Mouse (Mus musculus) hindbrain, embryonic 14.5 days (tissue): ENCODE results near the gene Cfap100. TPM values are rescaled to one million over a fixed set of nuclear protein-coding genes. Genes with fewer than 3 reads are reported as not detected.
A peak's percentile ranks its signal among the peaks of the same experiment; 100 is the strongest.

Source experiments
- ATAC-seq: fragments of 200-750 bp; cut with Nextera tagmentation; 2 replicates; pipeline ENCODE4 v1.8.0; 2017; ENCODE audit warnings: moderate number of reproducible peaks, mild to moderate bottlenecking, moderate TSS enrichment, moderate library complexity; ENCODE audit not compliant: low FRiP score
- DNase-seq: peaks from one replicate; pipeline ENCODE4 v3.0.0-alpha.2; 2015; ENCODE audit warnings: low spot score
- H3K27ac ChIP-seq: fragments of 300-500 bp; sonication (generic); 2 replicates; pipeline ENCODE4 v1.5.1; 2014; ENCODE audit warnings: mild to moderate bottlenecking, moderate library complexity
- H3K27me3 ChIP-seq: fragments of 300-500 bp; sonication (generic); 2 replicates; pipeline ENCODE4 v1.6.1; 2014; ENCODE audit warnings: mild to moderate bottlenecking, low read length, mixed read lengths; ENCODE audit not compliant: control insufficient read depth, insufficient read depth
- H3K36me3 ChIP-seq: fragments of 300-500 bp; sonication (generic); replicated peaks from 2 replicates; pipeline ENCODE4 v1.6.1; 2014; ENCODE audit not compliant: control insufficient read depth, insufficient read depth
- H3K4me1 ChIP-seq: fragments of 300-500 bp; sonication (generic); replicated peaks from 2 replicates; pipeline ENCODE4 v1.6.1; 2014; ENCODE audit warnings: antibody characterized with exemption, low read length, mixed read lengths; ENCODE audit not compliant: control insufficient read depth, insufficient read depth
- H3K4me2 ChIP-seq: fragments of 300-500 bp; sonication (generic); replicated peaks from 2 replicates; pipeline ENCODE4 v1.6.1; 2014; ENCODE audit warnings: mild to moderate bottlenecking, moderate library complexity
- H3K4me3 ChIP-seq: fragments of 300-500 bp; sonication (generic); replicated peaks from 2 replicates; pipeline ENCODE4 v1.5.1; 2014; ENCODE audit warnings: mild to moderate bottlenecking, low read length
- H3K9ac ChIP-seq: fragments of 300-500 bp; sonication (generic); 2 replicates; pipeline ENCODE4 v1.6.1; 2014
- H3K9me3 ChIP-seq: fragments of 300-500 bp; sonication (generic); 2 replicates; pipeline ENCODE4 v1.6.1; 2016; ENCODE audit warnings: low read length; ENCODE audit not compliant: control insufficient read depth
- WGBS: fragments of 180-500 bp; shearing (Covaris S2); extraction: QIAGEN DNeasy Blood & Tissue Kit; methylation state at CpG from one replicate; pipeline ENCODE4 v1.1.7; 2014; 5-methylcytosine and 5-hydroxymethylcytosine counted together
- polyA plus RNA-seq: library from polyadenylated mRNA; unstranded; fragments of >200 nt; fragmentation: Nextera tagmentation; extraction: Ambion mirVana; gene quantifications from 2 replicates; pipeline ENCODE4 v1.2.1, GENCODE M21; 2014

The Cfap100 gene
- 5.6 and 5.7 TPM in 2 replicates for polyA plus RNA-seq

GRCm38 (mm10) chr6:90428380-90428974 is at the start of gene Cfap100:
Gene Cfap100, minus strand, starts transcription at chr6:90428797.
- ATAC-seq (peak; percentile 91), DNase-seq (peak; percentile 76)
- H3K27me3 ChIP-seq: 0 out of 2 replicates have a peak, but pooled peaks cover 6% of the 10 kb centered on the region
- peak within 1 kb of the TSS; percentile 69 for H3K27ac ChIP-seq
- no peaks in the 10 kb centered on the region for H3K36me3 ChIP-seq
- H3K4me3 ChIP-seq: peak within 1 kb of the TSS; percentile 39
- peak within 1 kb of the TSS; percentile 56 for H3K9ac ChIP-seq
- H3K4me2 ChIP-seq: peak within 1 kb of the TSS; percentile 66
- WGBS: under 1% methylated on average over 31 of the region's 31 CpGs
- no peaks in the 10 kb centered on the region for H3K9me3 ChIP-seq
- H3K4me1 ChIP-seq: 0 out of 2 replicates have a peak, but pooled peaks cover 5% of the 10 kb centered on the region

- Histone ChIP-seq H3K4me3 (no peak overlapping the region), H3K4me2 (no peak overlapping the region), H3K27ac (no peak overlapping the region), H3K36me3 (no peaks in the 10 kb centered on the region), H3K9me3 (no peaks in the 10 kb centered on the region), H3K4me1 (no peaks in the 10 kb centered on the region), H3K9ac (no peak overlapping the region), H3K27me3 (no peaks in the 10 kb centered on the region)
- ATAC-seq (no peak), DNase-seq (no peak)
- 65% methylated on average over 14 of the region's 14 CpGs for WGBS
Observed at GRCm38 (mm10) chr6:90476941-90477518, 48.4 kb upstream of the Cfap100 start.

GRCm38 (mm10) chr6:90475854-90476212 is 47.2 kb upstream of the Cfap100 start:
- no peak for ATAC-seq
- Histone ChIP-seq H3K9me3 (no peaks in the 10 kb centered on the region), H3K27me3 (no peaks in the 10 kb centered on the region), H3K27ac (no peak overlapping the region), H3K4me1 (no peaks in the 10 kb centered on the region), H3K4me3 (no peak overlapping the region), H3K4me2 (no peak overlapping the region), H3K9ac (no peak overlapping the region), H3K36me3 (no peaks in the 10 kb centered on the region)
- no peak for DNase-seq
- 75% methylated on average over 3 of the region's 3 CpGs for WGBS

- Histone ChIP-seq H3K36me3 (no peaks in the 10 kb centered on the region), H3K4me2 (no peak overlapping the region), H3K9ac (no peak overlapping the region), H3K27ac (no peak overlapping the region), H3K27me3 (no peaks in the 10 kb centered on the region), H3K4me1 (no peaks in the 10 kb centered on the region), H3K4me3 (no peak overlapping the region), H3K9me3 (no peaks in the 10 kb centered on the region)
- no peak for DNase-seq
- 74% methylated on average over 4 of the region's 4 CpGs for WGBS
- ATAC-seq: no peak
Observed at GRCm38 (mm10) chr6:90475176-90475853, 46.7 kb upstream of the Cfap100 start.

GRCm38 (mm10) chr6:90474361-90474750 is 45.8 kb upstream of the Cfap100 start:
- Histone ChIP-seq H3K36me3 (no peaks in the 10 kb centered on the region), H3K27ac (no peak overlapping the region), H3K4me3 (no peak overlapping the region), H3K4me2 (no peak overlapping the region), H3K27me3 (no peaks in the 10 kb centered on the region), H3K9me3 (no peaks in the 10 kb centered on the region), H3K4me1 (no peaks in the 10 kb centered on the region), H3K9ac (no peak overlapping the region)
- WGBS: 89% methylated on average over 3 of the region's 3 CpGs
- no peak for DNase-seq
- no peak for ATAC-seq

- Histone ChIP-seq H3K27me3 (no peaks in the 10 kb centered on the region), H3K4me3 (no peak overlapping the region), H3K4me1 (no peaks in the 10 kb centered on the region), H3K36me3 (no peaks in the 10 kb centered on the region), H3K9ac (no peak overlapping the region), H3K27ac (no peak overlapping the region), H3K9me3 (no peaks in the 10 kb centered on the region), H3K4me2 (no peak overlapping the region)
- ATAC-seq: no peak
- WGBS: 95% methylated on average over 24 of the region's 24 CpGs
- no peak for DNase-seq
Observed at GRCm38 (mm10) chr6:90473630-90474360, 45.2 kb upstream of the Cfap100 start.

GRCm38 (mm10) chr6:90472697-90473096 is 44.1 kb upstream of the Cfap100 start:
- Histone ChIP-seq H3K4me1 (no peaks in the 10 kb centered on the region), H3K9ac (no peak overlapping the region), H3K27ac (no peak overlapping the region), H3K4me2 (no peak overlapping the region), H3K36me3 (no peaks in the 10 kb centered on the region), H3K4me3 (no peak overlapping the region), H3K9me3 (no peaks in the 10 kb centered on the region), H3K27me3 (no peaks in the 10 kb centered on the region)
- ATAC-seq (no peak), DNase-seq (no peak)
- WGBS: 88% methylated on average over 3 of the region's 3 CpGs

- DNase-seq (no peak), ATAC-seq (no peak)
- Histone ChIP-seq H3K9me3 (no peaks in the 10 kb centered on the region), H3K27me3 (no peaks in the 10 kb centered on the region), H3K4me1 (no peaks in the 10 kb centered on the region), H3K9ac (no peak overlapping the region), H3K27ac (no peak overlapping the region), H3K36me3 (no peaks in the 10 kb centered on the region), H3K4me2 (no peak overlapping the region), H3K4me3 (no peak overlapping the region)
- WGBS: 89% methylated on average over 4 of the region's 4 CpGs
Observed at GRCm38 (mm10) chr6:90472079-90472478, 43.5 kb upstream of the Cfap100 start.

GRCm38 (mm10) chr6:90470947-90471541 is 42.4 kb upstream of the Cfap100 start:
- Histone ChIP-seq H3K4me2 (no peak overlapping the region), H3K4me1 (no peaks in the 10 kb centered on the region), H3K9ac (no peak overlapping the region), H3K27ac (no peak overlapping the region), H3K9me3 (no peaks in the 10 kb centered on the region), H3K4me3 (no peak overlapping the region), H3K36me3 (no peaks in the 10 kb centered on the region), H3K27me3 (no peaks in the 10 kb centered on the region)
- ATAC-seq (peak; percentile 28; the same call in 1 of the 2 replicates), DNase-seq (no peak)
- 51% methylated on average over 12 of the region's 12 CpGs for WGBS
